Mouse (Mus musculus) brain, embryonic 14.5 days (tissue): ENCODE data around the gene Abhd17a.

Experiments used
- CTCF ChIP-seq: fragments of 200-500 bp; IDR thresholded peaks from 2 replicates; pipeline ENCODE4 v1.5.1; 2012; ENCODE audit warnings: inconsistent platforms, mild to moderate bottlenecking, moderate library complexity, borderline replicate concordance; ENCODE audit not compliant: insufficient read depth, insufficient read length; ENCODE audit errors: extremely low read depth
- POLR2A ChIP-seq: fragments of 200-500 bp; IDR thresholded peaks from 2 replicates; pipeline ENCODE4 v1.6.1; 2012; ENCODE audit warnings: mild to moderate bottlenecking, inconsistent platforms, borderline replicate concordance; ENCODE audit not compliant: poor library complexity, insufficient read depth, insufficient read length, severe bottlenecking; ENCODE audit errors: extremely low read depth

DNA sequence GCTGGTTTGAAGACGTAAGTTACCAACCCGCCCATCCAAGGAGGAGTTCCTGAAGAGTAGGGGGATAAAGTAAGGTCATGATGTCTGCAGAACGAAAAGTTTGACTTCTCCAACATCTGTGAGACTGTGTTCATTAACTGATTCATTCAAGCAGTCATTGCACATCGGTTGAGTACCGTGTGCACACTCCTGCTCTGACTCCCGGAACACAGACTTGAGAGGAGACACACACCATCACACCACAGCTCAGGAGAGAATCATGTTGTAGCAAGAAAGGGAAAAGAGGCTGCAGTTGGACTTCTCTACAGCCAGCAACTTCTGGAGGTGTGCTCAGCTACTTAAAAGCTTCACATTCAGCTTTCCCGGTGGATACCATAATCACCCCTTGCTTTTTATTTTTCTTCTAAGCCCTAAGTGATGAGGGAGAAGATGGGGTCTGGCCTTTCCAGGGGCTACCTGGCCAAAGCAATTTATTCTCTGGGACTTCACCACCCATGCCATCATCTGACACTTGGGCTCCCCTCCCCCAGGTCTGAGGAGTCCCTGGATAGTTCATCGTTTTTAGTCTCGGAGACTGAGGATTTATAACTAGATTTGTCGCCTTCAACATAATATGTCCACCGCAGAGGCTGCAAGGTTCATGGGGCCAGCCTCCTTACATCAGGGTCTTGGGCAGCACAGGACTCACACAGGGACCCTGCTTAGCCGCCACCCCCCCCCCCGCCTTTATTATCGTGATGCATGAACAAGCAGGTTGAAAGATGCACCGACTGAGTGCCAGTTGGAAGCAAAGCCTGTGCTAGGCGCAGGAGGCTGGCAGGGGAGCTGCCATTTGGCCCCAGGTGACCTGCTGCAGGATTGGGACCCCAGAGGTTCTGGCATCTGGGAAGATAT, 30.9 kb upstream of the Abhd17a start:
- no peak for TF ChIP-seq POLR2A
- TF ChIP-seq CTCF: no peak
